Mouse (Mus musculus) thymus, adult 2 months (tissue): ENCODE measurements around the gene Rgs12.

Source experiments
- CTCF ChIP-seq: fragments of 200-500 bp; IDR thresholded peaks from 2 replicates; pipeline ENCODE4 v1.5.1; 2012; ENCODE audit warnings: mild to moderate bottlenecking, control low read depth, low read length, moderate library complexity, borderline replicate concordance; ENCODE audit not compliant: control insufficient read depth, poor library complexity, insufficient read depth; ENCODE audit errors: extremely low read depth
- POLR2A ChIP-seq: fragments of 200-500 bp; IDR thresholded peaks from 2 replicates; pipeline ENCODE4 v1.6.1; 2012; ENCODE audit warnings: mild to moderate bottlenecking, low read length, control low read depth, moderate library complexity; ENCODE audit not compliant: control insufficient read depth, poor library complexity, insufficient read depth; ENCODE audit errors: extremely low read depth

- TF ChIP-seq POLR2A, result no peak
- TF ChIP-seq CTCF, result no peak
Observed at GRCm38 (mm10) chr5:34927648-34928047, 21.6 kb upstream of the Rgs12 start.
